Mouse (Mus musculus): Measurements from ENCODE around the gene Gprin3. TPM values are rescaled to one million over a fixed set of nuclear protein-coding genes. Genes with fewer than 3 reads are reported as not detected.
"Not testable (repeated sequence)": the region's sequence is repeated elsewhere in the genome, so short reads cannot be mapped to it uniquely, and the experiment has no call there.

Gene Gprin3
- polyA plus RNA-seq, 1 experiment from 2014 or later: not detected

DNA sequence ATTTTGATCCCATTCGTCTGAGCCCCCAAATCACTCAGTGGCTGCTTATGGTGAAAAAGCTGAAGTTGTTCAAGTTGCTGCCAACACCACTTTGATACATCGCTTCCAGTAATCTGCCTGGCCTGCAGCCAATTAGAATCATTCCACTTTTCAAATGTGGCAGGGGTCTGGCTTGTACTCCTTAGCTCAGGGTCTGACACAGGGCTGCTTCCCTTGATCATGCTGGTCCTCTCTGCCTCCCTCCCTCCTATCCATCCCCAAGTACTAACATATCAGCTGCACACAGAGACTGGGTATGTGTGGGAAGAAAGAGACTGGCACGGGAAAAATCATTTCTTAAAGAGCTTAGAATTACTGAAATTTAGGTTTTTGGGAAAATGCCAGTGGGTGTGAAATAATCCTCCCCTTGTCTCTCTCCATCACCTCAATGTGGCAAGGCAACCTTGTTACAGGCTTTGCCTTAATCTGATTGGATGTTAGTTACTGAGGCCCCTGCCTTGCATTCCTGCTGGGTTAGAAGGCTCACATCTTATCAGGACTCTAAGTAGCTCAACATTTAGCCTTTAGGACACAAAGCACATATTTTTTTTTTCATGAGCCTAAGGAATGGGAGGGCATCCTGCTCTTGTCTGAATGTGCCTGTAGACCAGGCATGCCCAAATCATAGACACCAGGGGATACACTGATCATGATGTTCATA, 16.9 kb downstream of the Gprin3 start:
- 71% methylated on average over 3 of the region's 3 CpGs for WGBS (ENCODE audit: missing documents)

DNA sequence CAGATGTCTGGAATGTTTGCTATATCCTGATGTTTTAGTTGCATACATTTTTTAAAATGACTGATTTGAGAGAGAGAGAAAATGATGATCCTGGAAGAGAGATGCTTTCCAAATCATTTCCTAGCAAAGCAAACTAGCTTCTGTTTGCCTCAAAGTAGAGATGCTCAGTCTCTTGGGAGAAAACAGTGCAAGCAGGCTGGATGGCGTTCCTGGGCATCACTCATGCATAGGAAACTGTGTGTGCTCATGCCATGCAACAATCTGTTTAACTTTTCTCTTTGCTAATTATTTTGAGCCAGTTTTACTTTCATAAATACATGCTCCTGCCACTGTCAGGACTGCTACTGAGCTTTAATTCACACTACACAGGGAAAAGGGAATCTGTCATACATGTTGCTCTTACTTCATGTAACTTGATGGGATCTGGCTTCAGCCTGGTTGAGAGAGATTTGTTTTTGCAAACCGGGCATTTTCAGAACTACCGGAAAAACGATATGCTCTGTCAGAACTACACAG, 18.6 kb downstream of the Gprin3 start:
- Histone ChIP-seq H3K36me3 (ENCODE audit: inconsistent target) (no peaks in the 10 kb centered on the region), H3K79me2 (ENCODE audit: inconsistent target) (no peaks in the 10 kb centered on the region), H3K27ac (no peak overlapping the region), H3K4me3 (ENCODE audit: inconsistent target) (no peak overlapping the region)
- WGBS (ENCODE audit: missing documents): 84% methylated on average over 4 of the region's 4 CpGs

More for the DNA sequence above, 16.9 kb downstream of the Gprin3 start:
- no peak overlapping the region for H3K4me3 ChIP-seq (ENCODE audit: inconsistent target)
- H3K36me3 ChIP-seq (ENCODE audit: inconsistent target): no peaks in the 10 kb centered on the region
- no peaks in the 10 kb centered on the region for H3K79me2 ChIP-seq (ENCODE audit: inconsistent target)
- H3K27ac ChIP-seq: no peak overlapping the region

DNA sequence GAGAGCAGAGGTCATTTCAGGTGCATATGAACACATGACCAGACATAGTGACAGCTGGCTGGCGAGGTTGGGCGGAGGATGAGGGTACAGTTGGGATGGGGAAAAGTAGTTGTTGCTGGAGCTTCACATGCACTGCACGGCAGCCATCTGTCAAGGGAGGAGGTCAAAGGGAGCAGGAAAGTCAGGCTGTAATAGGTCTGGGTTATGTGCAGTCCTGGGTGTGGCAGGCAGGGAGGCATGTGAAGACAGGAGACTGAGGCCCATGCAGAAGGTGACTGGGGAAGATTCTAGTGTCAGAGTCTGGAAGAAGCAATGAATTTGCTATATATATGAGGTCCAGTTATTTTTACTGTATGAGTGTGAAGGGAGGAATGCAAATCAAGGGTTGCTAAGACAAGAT, 35.9 kb downstream of the Gprin3 start:
- 90% methylated on average over 3 of the region's 3 CpGs for WGBS (ENCODE audit: missing documents)
- Histone ChIP-seq H3K36me3 (ENCODE audit: inconsistent target) (no peaks in the 10 kb centered on the region), H3K27ac (no peak overlapping the region), H3K4me3 (ENCODE audit: inconsistent target) (no peak overlapping the region), H3K79me2 (ENCODE audit: inconsistent target) (no peaks in the 10 kb centered on the region)

DNA sequence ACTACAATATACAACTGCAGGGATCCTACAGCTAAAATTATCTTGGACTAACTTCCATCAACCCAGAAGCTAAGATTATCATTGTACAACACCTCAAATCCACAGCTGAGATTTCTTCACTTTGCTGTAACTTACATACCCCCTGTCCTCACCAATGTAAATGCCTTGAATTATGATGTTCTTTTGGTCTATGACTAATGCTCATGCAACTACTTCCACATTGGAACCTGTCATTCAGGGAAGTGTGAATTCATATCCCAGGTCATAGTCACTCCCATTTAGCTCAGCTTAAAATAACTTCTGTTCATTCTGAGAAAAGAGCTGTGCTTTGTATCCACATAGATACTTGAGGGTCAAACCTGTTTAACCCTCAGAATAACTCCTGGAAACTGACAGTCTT, 60.8 kb downstream of the Gprin3 start:
- Histone ChIP-seq H3K36me3 (ENCODE audit: inconsistent target) (no peaks in the 10 kb centered on the region), H3K79me2 (ENCODE audit: inconsistent target) (no peaks in the 10 kb centered on the region), H3K4me3 (ENCODE audit: inconsistent target) (no peak overlapping the region), H3K27ac (no peak overlapping the region)

DNA sequence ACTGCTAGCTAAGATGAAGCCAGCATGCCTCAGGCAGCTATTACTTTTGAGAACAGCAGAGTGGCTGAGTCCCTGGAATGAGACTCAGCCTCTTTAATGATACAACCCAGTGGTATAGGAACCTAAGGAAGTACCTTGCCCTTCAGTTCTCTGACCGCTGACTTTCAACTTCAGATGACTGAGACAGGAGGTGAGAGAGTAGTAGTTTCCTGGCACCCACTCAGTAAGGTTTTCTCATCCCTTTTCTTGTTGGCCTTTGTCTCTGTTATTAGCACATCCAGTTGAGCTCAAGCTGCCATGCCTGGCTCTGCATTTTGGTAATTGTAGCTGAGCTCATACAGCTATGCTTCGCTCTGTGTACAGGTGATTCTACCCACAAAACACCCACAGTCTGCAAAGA, 62.8 kb downstream of the Gprin3 start:
- 78% methylated on average over 2 of the region's 2 CpGs for WGBS (ENCODE audit: missing documents)
- H3K79me2 ChIP-seq (ENCODE audit: inconsistent target): no peaks in the 10 kb centered on the region
- H3K36me3 ChIP-seq (ENCODE audit: inconsistent target): no peaks in the 10 kb centered on the region
- H3K4me3 ChIP-seq (ENCODE audit: inconsistent target): no peak overlapping the region
- no peak overlapping the region for H3K27ac ChIP-seq

DNA sequence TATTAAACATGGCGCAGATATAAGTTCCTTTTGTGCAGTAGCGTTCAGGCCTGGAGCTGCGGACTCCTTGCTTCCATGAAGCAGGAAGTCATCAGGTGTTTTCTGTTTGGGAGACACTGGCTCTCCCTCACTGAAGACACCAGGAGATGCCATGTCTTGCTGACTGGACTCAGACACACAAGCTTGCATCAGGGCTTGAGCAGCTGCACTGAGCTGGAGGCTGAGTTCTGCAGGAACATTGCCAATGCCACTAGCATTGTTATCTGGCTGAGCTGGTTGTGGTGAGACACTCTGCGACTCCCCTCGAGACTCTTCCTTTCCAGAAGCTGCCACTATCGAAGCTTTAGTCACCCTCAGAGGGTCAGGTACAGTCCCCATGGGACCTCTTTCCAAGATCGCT, 71.2 kb downstream of the Gprin3 start:
- WGBS (ENCODE audit: missing documents): 95% methylated on average over 7 of the region's 7 CpGs
- Histone ChIP-seq H3K27ac (no peak overlapping the region), H3K4me3 (ENCODE audit: inconsistent target) (no peak overlapping the region), H3K36me3 (ENCODE audit: inconsistent target) (no peaks in the 10 kb centered on the region), H3K79me2 (ENCODE audit: inconsistent target) (no peaks in the 10 kb centered on the region)

DNA sequence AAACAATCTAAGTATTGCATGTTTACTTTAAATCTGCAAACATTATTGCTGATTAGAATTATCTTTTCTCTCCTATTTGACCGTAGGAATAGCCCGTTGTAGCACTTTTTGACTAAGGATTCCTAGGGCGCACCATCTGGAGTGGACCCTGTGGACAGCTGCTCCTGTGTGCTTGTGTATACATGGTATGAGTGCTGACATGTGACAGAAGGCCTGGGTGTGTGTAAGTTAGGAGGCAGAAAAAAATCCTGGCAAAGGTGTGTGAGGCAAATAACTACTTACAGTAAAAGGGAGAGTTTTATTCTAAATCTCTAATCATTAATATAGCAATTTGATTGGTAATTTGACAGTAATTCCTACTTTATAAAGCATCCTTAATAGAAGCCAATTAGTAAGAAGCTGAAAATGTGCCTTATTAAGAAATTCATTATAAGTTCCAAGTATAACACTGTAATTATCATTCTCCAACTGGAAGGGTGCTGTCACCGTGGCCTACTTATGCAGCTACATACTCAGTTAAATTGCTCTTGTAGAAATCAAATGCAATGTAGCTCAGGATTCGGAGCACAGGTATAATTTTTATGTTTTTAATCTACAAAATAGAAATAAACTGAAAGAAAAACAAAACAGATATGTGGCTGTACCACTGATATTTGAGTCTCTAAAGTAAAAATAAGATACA, 74.8 kb downstream of the Gprin3 start:
- no peaks in the 10 kb centered on the region for H3K36me3 ChIP-seq (ENCODE audit: inconsistent target)
- 92% methylated on average over 5 of the region's 5 CpGs for WGBS (ENCODE audit: missing documents)
- no peak overlapping the region for H3K27ac ChIP-seq
- H3K4me3 ChIP-seq (ENCODE audit: inconsistent target): no peak overlapping the region
- H3K79me2 ChIP-seq (ENCODE audit: inconsistent target): no peaks in the 10 kb centered on the region

DNA sequence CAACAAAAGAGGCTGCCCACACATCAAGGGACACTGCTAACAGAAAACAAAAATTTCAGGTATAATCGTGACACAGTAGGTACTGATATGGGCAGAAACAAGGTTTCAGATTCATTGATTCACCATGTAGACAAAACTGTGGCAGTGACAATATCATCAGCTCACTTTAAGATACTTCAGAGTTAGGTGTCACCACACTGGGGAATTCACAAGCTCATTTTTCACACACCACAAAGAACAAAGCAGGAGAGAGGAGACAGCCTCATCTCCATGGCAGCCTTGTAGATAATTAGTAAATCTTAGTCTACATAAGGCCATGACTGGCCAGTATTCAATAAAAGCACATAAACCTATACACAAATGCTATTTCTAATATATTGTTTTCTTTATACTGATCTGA, 77.4 kb downstream of the Gprin3 start:
- Histone ChIP-seq H3K36me3 (ENCODE audit: inconsistent target) (no peaks in the 10 kb centered on the region), H3K27ac (no peak overlapping the region), H3K79me2 (ENCODE audit: inconsistent target) (no peaks in the 10 kb centered on the region), H3K4me3 (ENCODE audit: inconsistent target) (no peak overlapping the region)
- WGBS (ENCODE audit: missing documents): 100% methylated on average over 1 of the region's 1 CpGs

DNA sequence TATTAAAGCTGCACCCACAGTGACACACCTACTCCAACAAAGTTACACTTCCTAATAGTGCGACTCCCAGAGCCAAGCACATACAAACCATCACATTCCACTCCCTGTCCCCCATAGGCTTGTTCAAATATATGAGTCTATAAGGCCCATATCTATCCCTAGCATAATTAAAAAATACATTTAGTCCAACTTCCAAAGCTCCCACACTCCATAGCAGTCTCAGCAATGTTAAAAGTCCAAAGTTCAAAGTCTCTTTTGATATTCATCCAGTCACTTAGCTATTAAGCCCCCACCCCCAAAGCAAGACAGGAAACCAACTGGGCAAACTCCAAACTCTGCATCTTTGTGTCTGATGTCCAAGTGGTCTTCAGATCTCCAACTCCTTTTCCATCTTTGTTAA, 84.9 kb downstream of the Gprin3 start:
- no peak overlapping the region for H3K27ac ChIP-seq
- WGBS (ENCODE audit: missing documents): 83% methylated on average over 1 of the region's 1 CpGs
- H3K4me3 ChIP-seq (ENCODE audit: inconsistent target): no peak overlapping the region
- no peaks in the 10 kb centered on the region for H3K79me2 ChIP-seq (ENCODE audit: inconsistent target)
- H3K36me3 ChIP-seq (ENCODE audit: inconsistent target): no peaks in the 10 kb centered on the region

DNA sequence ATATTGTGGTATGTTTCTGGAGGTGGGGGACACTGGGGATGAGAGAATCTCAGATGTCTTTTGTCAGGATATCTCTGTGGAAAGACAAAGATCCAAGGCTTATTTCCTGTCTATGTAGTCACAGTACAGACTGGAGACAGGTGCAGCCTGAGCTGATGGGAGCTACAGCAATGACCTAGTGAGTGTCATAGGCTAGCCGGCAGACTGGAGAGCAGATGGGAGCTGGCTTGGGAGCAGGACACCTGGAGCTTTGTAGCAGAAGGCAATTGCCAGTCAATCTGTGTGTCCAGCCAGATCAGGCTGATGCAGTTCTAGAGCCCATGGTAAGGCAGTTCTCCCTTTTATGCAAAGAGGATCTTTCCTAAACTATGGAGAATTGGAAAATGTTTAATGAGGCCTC, 97.8 kb downstream of the Gprin3 start:
- Histone ChIP-seq H3K36me3 (ENCODE audit: inconsistent target) (no peaks in the 10 kb centered on the region), H3K79me2 (ENCODE audit: inconsistent target) (no peaks in the 10 kb centered on the region), H3K4me3 (ENCODE audit: inconsistent target) (no peak overlapping the region), H3K27ac (no peak overlapping the region)
- 82% methylated on average over 1 of the region's 1 CpGs for WGBS (ENCODE audit: missing documents)

DNA sequence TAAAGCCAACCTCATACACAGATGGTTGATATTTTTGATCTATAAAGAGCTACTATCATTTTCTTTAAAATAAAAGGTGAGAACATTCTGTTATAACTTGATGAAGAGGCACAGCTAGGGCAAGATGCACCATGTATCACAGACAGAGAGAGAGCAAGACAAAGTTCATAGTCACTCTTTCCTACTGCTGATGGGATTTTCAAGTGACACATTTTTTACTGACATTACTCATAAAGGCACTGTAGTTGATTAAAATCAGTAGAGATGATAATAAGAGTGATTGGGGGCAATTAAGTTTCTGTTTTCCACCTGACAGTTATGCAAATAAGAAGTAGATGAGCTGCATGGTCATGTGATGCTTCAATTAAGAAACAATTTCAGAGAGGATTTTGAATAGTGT, 110.2 kb downstream of the Gprin3 start:
- no peaks in the 10 kb centered on the region for H3K36me3 ChIP-seq (ENCODE audit: inconsistent target)
- no peak overlapping the region for H3K4me3 ChIP-seq (ENCODE audit: inconsistent target)
- no peaks in the 10 kb centered on the region for H3K79me2 ChIP-seq (ENCODE audit: inconsistent target)
- no peak overlapping the region for H3K27ac ChIP-seq

DNA sequence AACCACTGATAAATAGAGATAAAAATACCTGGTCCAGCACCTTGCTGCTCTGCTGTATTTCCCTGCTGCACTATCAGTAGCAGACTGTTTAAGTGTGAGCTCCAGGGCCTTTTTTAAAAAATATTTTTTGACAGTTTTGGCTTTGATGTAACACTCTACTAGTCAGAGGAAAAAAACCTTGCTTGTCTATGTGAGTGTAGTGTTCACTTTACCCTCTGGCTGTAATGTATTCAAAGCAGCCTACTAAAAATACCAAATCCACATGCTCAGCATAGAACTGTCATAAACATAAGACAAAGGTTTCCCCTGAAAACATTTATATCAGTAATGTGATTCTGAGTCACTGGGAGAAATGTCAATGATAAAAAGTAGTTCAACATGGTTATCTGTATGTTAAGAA, 111.0 kb downstream of the Gprin3 start:
- Histone ChIP-seq H3K27ac (no peak overlapping the region), H3K79me2 (ENCODE audit: inconsistent target) (no peaks in the 10 kb centered on the region), H3K4me3 (ENCODE audit: inconsistent target) (no peak overlapping the region), H3K36me3 (ENCODE audit: inconsistent target) (no peaks in the 10 kb centered on the region)

DNA sequence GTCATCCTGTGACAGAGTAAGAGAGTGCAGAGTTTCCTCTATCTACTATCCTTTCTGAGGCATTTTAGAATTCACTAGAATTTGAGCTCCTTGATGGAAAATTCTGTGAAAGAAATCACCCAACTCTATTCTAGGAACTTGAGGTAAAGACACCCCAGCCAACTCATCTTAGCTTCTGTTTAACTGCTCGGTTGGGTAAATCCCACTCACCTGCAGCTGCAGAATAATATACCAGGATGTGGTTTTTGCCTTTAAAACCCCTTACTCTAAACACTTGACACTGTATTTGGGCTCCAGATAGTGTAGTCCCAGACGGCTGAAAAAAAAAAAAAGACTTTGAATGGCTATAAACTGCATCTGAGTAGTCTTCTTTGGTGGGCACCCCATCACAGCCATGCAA, 112.9 kb downstream of the Gprin3 start:
- no peaks in the 10 kb centered on the region for H3K79me2 ChIP-seq (ENCODE audit: inconsistent target)
- whole genome bisulfite sequencing (ENCODE audit: missing documents): 76% methylated on average over 2 of the region's 2 CpGs
- no peak overlapping the region for H3K4me3 ChIP-seq (ENCODE audit: inconsistent target)
- H3K36me3 ChIP-seq (ENCODE audit: inconsistent target): no peaks in the 10 kb centered on the region
- no peak overlapping the region for H3K27ac ChIP-seq

DNA sequence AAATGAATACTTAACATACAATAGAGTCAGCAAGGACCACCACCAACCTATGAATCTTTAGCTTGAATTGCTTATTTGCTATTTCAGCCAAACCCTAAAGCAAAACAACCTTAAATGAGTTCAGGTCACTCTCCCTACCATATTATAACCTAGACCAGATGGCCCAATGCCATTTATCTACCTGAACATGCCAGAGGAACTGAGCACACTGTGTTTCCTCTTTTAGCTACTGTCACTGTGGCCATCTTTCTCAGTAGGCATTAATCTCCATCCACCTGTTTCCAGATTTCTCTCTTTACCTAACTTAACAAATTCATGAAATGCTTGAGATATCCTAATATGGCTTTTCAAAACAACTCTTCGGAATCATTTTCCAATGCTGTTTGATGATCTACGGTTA, 114.9 kb downstream of the Gprin3 start:
- H3K4me3 ChIP-seq (ENCODE audit: inconsistent target): no peak overlapping the region
- WGBS (ENCODE audit: missing documents): 95% methylated on average over 2 of the region's 2 CpGs
- no peaks in the 10 kb centered on the region for H3K79me2 ChIP-seq (ENCODE audit: inconsistent target)
- no peak overlapping the region for H3K27ac ChIP-seq
- H3K36me3 ChIP-seq (ENCODE audit: inconsistent target): no peaks in the 10 kb centered on the region

DNA sequence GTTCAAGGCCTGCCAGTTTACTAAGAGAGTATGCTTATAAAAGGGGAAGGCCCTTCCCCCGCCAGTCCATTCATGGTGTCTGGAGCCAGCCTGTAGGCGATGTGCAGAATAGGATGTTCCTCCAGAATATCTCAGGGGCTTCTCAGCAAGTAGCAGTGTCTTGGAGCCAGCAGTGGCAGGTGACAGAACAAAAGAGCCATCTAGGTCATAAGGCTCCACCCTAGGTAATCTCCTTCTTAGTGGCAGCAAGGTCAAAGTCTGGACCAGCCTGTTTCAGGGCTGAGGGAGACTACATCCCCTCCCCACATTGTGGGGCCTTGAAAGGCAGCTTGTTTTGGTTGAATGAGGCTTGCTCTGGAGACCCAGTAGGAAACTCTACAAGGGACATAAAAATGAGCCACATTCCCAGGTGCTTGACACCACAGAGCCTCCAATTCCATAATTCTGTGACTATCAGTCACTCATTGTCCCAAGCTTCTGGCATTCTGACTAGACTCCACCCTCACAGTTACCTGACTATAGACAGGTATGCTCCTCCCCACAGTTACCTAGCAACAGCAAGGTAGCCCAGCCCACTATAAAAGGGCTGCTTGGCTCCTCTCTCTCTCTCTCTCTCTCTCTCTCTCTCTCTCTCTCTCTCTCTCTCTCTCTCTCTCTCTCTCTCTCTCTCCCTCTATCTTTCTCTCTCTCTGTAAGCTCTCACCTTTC, 121.7 kb downstream of the Gprin3 start:
- not testable (repeated sequence) for H3K4me3 ChIP-seq (ENCODE audit: inconsistent target)

More for the DNA sequence above, 121.7 kb downstream of the Gprin3 start:
- not testable (repeated sequence) for H3K27ac ChIP-seq; H3K36me3 ChIP-seq (ENCODE audit: inconsistent target); H3K79me2 ChIP-seq (ENCODE audit: inconsistent target)
- 96% methylated on average over 2 of the region's 2 CpGs for whole genome bisulfite sequencing (ENCODE audit: missing documents)
